9 mouse cellular contexts compared by ENCODE assay signal in the genomic region with DNA sequence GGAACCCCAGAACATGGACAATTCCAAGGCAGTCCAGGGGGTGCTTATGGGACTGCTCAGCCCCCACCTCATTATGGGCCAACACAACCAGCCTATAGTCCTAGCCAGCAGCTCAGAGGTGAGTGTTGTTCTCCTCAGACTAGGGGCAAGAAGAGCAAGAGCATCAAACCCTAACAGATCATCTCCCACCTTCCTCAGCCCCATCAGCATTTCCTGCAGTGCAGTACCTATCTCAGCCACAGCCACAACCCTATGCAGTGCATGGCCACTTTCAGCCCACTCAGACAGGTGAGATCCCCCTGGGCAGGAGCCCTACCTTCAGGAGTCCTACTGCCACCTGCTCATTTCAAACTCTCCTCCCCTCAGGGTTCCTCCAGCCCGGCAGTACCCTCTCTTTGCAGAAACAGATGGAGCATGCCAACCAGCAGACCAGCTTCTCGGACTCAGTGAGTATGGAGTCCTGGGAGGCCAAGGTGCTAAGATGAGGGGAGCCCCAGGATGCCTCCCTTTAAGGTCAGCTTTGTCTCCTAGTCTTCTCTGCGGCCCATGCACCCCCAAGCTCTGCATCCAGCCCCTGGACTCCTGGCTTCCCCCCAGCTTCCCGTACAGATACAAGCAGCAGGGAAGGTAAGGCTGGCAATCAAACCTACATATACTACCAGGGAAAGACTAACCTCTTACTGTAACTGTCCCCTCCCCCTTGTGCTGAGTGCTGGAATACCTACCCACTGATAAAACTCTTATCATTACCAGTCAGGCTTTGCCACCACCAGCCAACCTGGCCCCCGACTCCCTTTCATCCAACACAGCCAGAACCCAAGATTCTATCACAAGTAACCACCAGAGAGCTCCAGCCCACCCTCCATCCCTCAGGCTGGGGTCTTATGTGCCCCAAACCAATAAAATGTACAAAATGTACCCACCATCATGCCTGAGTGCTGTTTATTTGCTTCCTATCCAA. TPM values are rescaled to one million over a fixed set of nuclear protein-coding genes. Genes with fewer than 3 reads are reported as not detected.
DNase-seq lines count a peak whose midpoint lies in the region; ATAC-seq and TF ChIP-seq lines count a peak whose summit lies in the region.
"Had no signal": no experiment of that assay in that cellular context is flagged by ENCODE, and none has a peak within 500 bp of the region (broad histone marks: within the 10 kb centered on the region; RNA-seq: fewer than 3 reads in every experiment).

No protein-coding gene starts in this region.

- H3K27ac ChIP-seq in gastrocnemius, adult 2 months: no peak overlapping the region; the same call in 1 of the 2 replicates
- H3K27ac ChIP-seq in embryonic facial prominence, embryonic 10.5 days (replicated peaks): no peak overlapping the region; the same call in 1 of the 2 replicates
- H3K27ac ChIP-seq in limb, embryonic 12.5 days: 0 out of 2 replicates have a peak overlapping the region, but pooled peaks have one; percentile 12

- H3K4me3 ChIP-seq in gastrocnemius, adult 2 months: peak overlapping the region; percentile 84
- H3K4me3 ChIP-seq in embryonic facial prominence, embryonic 10.5 days: peak overlapping the region; percentile 73
- peak overlapping the region; percentile 13; the same call in 1 of the 2 replicates for H3K4me3 ChIP-seq in limb, embryonic 12.5 days (replicated peaks)

- intact Hi-C loops in gastrocnemius, adult 2 months (cut with DNase I): loop anchor here (10.0 kb wide), 1 partner anchor 811 kb away; no protein-coding TSS in a partner anchor
- intact Hi-C loops in gastrocnemius, postnatal 14 days (cut with DNase I; ENCODE audit: low total_unique reads): no loop called here
- intact Hi-C loops in left cerebral cortex, postnatal 4 days (cut with DNase I): no loop called here

- peaks cover 62% of the 10 kb centered on the region for H3K4me1 ChIP-seq in embryonic facial prominence, embryonic 10.5 days
- peaks cover 50% of the 10 kb centered on the region for H3K4me1 ChIP-seq in limb, embryonic 12.5 days (replicated peaks)

- no peak overlapping the region; the same call in 1 of the 2 replicates for H3K9ac ChIP-seq in limb, embryonic 12.5 days (replicated peaks)

- 71% methylated on average over 5 of the region's 5 CpGs for WGBS in embryonic facial prominence, embryonic 10.5 days
- WGBS in limb, embryonic 12.5 days: 59% methylated on average over 5 of the region's 5 CpGs

- H3K27me3 ChIP-seq in embryonic facial prominence, embryonic 10.5 days (replicated peaks; ENCODE audit: low read depth, poor library complexity, severe bottlenecking): no peaks in the 10 kb centered on the region
- H3K27me3 ChIP-seq in limb, embryonic 12.5 days: no peaks in the 10 kb centered on the region

- no peaks in the 10 kb centered on the region for H3K9me3 ChIP-seq in embryonic facial prominence, embryonic 10.5 days
- no peaks in the 10 kb centered on the region for H3K9me3 ChIP-seq in limb, embryonic 12.5 days

- DNase-seq in gastrocnemius, adult 2 months: no peak
- DNase-seq in gastrocnemius, postnatal 14 days: no peak
- peak; percentile 23 for DNase-seq in 3T3-L1 (ENCODE audit: low read depth, low spot score)
- DNase-seq in embryonic facial prominence, embryonic 10.5 days (ENCODE audit: low spot score): no peak
- DNase-seq in adrenal gland, postnatal 14 days: no peak
- no peak for DNase-seq in left cerebral cortex, postnatal 4 days
- no peak for DNase-seq in ovary, adult 18-20 months (ENCODE audit: low spot score)

- peak overlapping the region; percentile 98 for H3K4me2 ChIP-seq in limb, embryonic 12.5 days

- H3K36me3 ChIP-seq in embryonic facial prominence, embryonic 10.5 days (replicated peaks): peaks cover 78% of the 10 kb centered on the region
- H3K36me3 ChIP-seq in limb, embryonic 12.5 days: peaks cover 76% of the 10 kb centered on the region

- no peak for ATAC-seq in limb, embryonic 12.5 days (ENCODE audit: insufficient number of reproducible peaks, insufficient read depth, low FRiP score, low TSS enrichment, low read depth)

- no peak for TF ChIP-seq CTCF in gastrocnemius, adult 2 months (IDR thresholded peaks at IDR 0.05)

RNA-seq across cellular contexts. Expression of a gene that starts 2.3 kb away (rescaled TPM):
- total RNA-seq in gastrocnemius, adult 2 months (2021): 10 to 100 TPM; 47.1 to 49.6 TPM
- total RNA-seq in gastrocnemius, postnatal 14 days (2021): 10 to 100 TPM; 21.8 to 24.2 TPM
- 87.6 and 89.1 TPM in 2 replicates for polyA plus RNA-seq in embryonic facial prominence, embryonic 10.5 days (2016; fragmentation: Nextera tagmentation; extraction: Ambion mirVana)
- 92.0 and 93.5 TPM in 2 replicates for polyA plus RNA-seq in limb, embryonic 12.5 days (2016; fragmentation: Nextera tagmentation; extraction: Ambion mirVana)
- total RNA-seq in adrenal gland, postnatal 14 days (2021): 52.3 and 57.3 TPM in 2 replicates
- total RNA-seq in left cerebral cortex, postnatal 4 days (2021): 10 to 100 TPM; 37.8 to 38.3 TPM

RNA-seq across cellular contexts. Expression of a gene that starts 5.8 kb away (rescaled TPM):
- total RNA-seq in gastrocnemius, adult 2 months (2021): 100 to 1,000 TPM; 413 to 433 TPM
- 100 to 1,000 TPM; 567 to 637 TPM for total RNA-seq in gastrocnemius, postnatal 14 days (2021)
- polyA plus RNA-seq in embryonic facial prominence, embryonic 10.5 days (2016; fragmentation: Nextera tagmentation; extraction: Ambion mirVana): 2,818 and 3,035 TPM in 2 replicates
- polyA plus RNA-seq in limb, embryonic 12.5 days (2016; fragmentation: Nextera tagmentation; extraction: Ambion mirVana): 1,762 and 1,851 TPM in 2 replicates
- 616 and 636 TPM in 2 replicates for total RNA-seq in adrenal gland, postnatal 14 days (2021)
- 100 to 1,000 TPM; 539 to 555 TPM for total RNA-seq in left cerebral cortex, postnatal 4 days (2021)

RNA-seq across cellular contexts. Expression of a gene that starts 15.1 kb away (rescaled TPM):
- total RNA-seq in gastrocnemius, adult 2 months (2021): 10 to 100 TPM; 25.2 to 33.5 TPM
- total RNA-seq in gastrocnemius, postnatal 14 days (2021): 10 to 100 TPM; 27.2 to 29.1 TPM
- 10.9 and 11.1 TPM in 2 replicates for polyA plus RNA-seq in embryonic facial prominence, embryonic 10.5 days (2016; fragmentation: Nextera tagmentation; extraction: Ambion mirVana)
- 10.9 and 12.7 TPM in 2 replicates for polyA plus RNA-seq in limb, embryonic 12.5 days (2016; fragmentation: Nextera tagmentation; extraction: Ambion mirVana)
- total RNA-seq in adrenal gland, postnatal 14 days (2021): 45.9 and 48.8 TPM in 2 replicates
- total RNA-seq in left cerebral cortex, postnatal 4 days (2021): 100 to 1,000 TPM; 157 to 165 TPM

RNA-seq across cellular contexts. Expression of a gene that starts 15.2 kb away (rescaled TPM):
- under 1 TPM in 1 of 2 experiments, not detected in 1; 0.33 TPM for total RNA-seq in gastrocnemius, adult 2 months (2021)
- total RNA-seq in gastrocnemius, postnatal 14 days (2021): under 1 TPM; 0.62 to 0.84 TPM
- polyA plus RNA-seq in embryonic facial prominence, embryonic 10.5 days (2016; fragmentation: Nextera tagmentation; extraction: Ambion mirVana): 14.7 and 14.8 TPM in 2 replicates
- polyA plus RNA-seq in limb, embryonic 12.5 days (2016; fragmentation: Nextera tagmentation; extraction: Ambion mirVana): 30.4 and 32.8 TPM in 2 replicates
- 1.8 and 2.1 TPM in 2 replicates for total RNA-seq in adrenal gland, postnatal 14 days (2021)
- total RNA-seq in left cerebral cortex, postnatal 4 days (2021): 10 to 100 TPM in 1 of 2 experiments, 1 to 10 TPM in 1; 8.3 to 10.7 TPM

RNA-seq across cellular contexts. Expression of a gene that starts 19.6 kb away (rescaled TPM):
- 10 to 100 TPM in 1 of 2 experiments, 1 to 10 TPM in 1; 8.0 to 16.5 TPM for total RNA-seq in gastrocnemius, adult 2 months (2021)
- total RNA-seq in gastrocnemius, postnatal 14 days (2021): 1 to 10 TPM; 2.1 to 4.3 TPM
- 5.1 and 5.8 TPM in 2 replicates for polyA plus RNA-seq in embryonic facial prominence, embryonic 10.5 days (2016; fragmentation: Nextera tagmentation; extraction: Ambion mirVana)
- polyA plus RNA-seq in limb, embryonic 12.5 days (2016; fragmentation: Nextera tagmentation; extraction: Ambion mirVana): 14.0 and 15.5 TPM in 2 replicates
- 27.3 and 39.6 TPM in 2 replicates for total RNA-seq in adrenal gland, postnatal 14 days (2021)
- 10 to 100 TPM; 16.1 to 23.5 TPM for total RNA-seq in left cerebral cortex, postnatal 4 days (2021)
- total RNA-seq: liver, adult 2 months had no signal
- polyA plus RNA-seq: liver, adult 2 months had no signal

Comparison
In these comparisons a context has a peak if more than half of its experiments do, and no peak if none do; other contexts are left out.
1. H3K4me3 ChIP-seq: peak in every context shown above with its lines; median percentile 84 in gastrocnemius, adult 2 months; 73 in embryonic facial prominence, embryonic 10.5 days; 13 in limb, embryonic 12.5 days.